Mouse (Mus musculus): ENCODE results near the gene Sec24a.
A peak's percentile ranks its signal among the peaks of the same experiment; 100 is the strongest.
"Not testable (repeated sequence)": the region's sequence is repeated elsewhere in the genome, so short reads cannot be mapped to it uniquely, and the experiment has no call there.

The Sec24a gene

GRCm38 (mm10) chr11:51763213-51763907, at the start of gene Sec24a, which contains the start of gene Sar1b:
Gene Sec24a, minus strand, starts transcription at chr11:51763634.
Gene Sar1b, plus strand, starts transcription at chr11:51763687.
- DNase-seq (ENCODE audit: low spot score in 2 of 2), result peak; percentile 78 to 79

GRCm38 (mm10) chr11:51812022-51812546, 48.6 kb upstream of the Sec24a start:
- no peak for DNase-seq (ENCODE audit: low spot score in 2 of 2)

- DNase-seq (ENCODE audit: low spot score in 2 of 2), result no peak
Measured at GRCm38 (mm10) chr11:51811230-51811629, 47.8 kb upstream of the Sec24a start.

DNA sequence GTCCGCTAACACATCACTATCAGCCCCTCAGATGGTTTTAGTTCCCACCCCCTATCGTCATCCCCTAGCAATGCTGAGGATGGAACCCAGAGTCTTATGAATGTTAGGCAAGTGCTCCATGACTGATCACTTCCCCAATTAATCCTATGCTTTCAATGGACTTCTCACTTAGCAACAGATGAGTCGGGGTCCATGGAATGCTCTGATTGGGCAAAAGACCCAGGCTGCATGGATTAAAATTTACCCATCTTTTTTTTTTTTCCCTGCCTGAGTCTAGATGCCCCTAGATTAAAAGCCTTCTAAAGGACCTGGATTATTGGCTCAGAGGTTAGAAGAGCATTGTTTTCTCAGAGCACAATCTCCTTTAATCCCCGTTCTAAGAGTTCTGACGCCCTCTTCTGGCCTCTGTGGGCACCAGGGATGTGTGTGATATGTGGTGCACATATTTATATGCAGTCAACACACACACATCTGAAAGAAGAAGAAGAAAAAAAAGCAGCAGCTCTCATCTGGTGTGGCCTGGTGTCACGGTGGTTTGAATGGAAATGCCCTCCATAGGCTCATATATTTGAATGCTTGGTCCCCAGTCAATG, 46.3 kb upstream of the Sec24a start:
- peak in 1 of 2 experiments; percentile 41 for DNase-seq (ENCODE audit: low spot score in 2 of 2)

GRCm38 (mm10) chr11:51807108-51807879, 43.9 kb upstream of the Sec24a start:
- DNase-seq (ENCODE audit: low spot score in 2 of 2), result no peak

DNA sequence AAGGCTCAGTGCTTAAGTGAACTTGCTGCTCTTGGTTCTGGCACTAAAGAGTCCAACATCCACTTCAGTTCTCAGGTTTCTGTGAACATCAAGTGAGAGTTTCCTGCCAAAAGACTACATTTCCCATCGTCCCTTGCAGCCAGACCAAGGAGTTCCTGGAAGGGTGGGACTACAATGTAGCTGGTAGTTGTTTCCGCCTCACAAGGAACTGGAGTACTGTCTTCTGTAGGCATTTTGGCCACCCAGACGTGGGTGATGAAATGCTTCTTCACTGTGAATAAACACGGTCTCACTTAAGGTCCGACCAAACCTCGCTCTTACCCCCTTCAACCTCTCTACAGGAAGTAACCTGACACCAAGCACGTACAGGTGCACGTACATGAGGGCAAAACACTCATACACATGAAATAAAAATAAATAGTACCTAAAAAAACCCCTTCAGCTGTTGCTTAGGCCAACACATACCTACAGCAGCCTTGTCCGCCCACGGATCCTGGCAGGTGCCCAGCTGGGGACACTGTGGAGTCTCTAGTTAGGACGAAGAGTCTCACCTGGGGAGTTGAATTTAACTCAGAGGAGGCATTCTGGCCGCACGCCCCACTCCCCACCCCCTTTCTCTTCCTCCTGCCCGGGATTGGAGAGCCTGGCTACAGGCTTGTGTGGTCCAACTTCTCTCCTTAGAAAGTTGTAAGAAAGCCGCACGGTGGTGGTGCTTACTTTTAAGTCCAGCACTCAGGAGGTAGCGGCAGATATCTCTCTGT, 42.0 kb upstream of the Sec24a start:
- peak; percentile 55 to 79 for DNase-seq (ENCODE audit: low spot score in 2 of 2)

DNA sequence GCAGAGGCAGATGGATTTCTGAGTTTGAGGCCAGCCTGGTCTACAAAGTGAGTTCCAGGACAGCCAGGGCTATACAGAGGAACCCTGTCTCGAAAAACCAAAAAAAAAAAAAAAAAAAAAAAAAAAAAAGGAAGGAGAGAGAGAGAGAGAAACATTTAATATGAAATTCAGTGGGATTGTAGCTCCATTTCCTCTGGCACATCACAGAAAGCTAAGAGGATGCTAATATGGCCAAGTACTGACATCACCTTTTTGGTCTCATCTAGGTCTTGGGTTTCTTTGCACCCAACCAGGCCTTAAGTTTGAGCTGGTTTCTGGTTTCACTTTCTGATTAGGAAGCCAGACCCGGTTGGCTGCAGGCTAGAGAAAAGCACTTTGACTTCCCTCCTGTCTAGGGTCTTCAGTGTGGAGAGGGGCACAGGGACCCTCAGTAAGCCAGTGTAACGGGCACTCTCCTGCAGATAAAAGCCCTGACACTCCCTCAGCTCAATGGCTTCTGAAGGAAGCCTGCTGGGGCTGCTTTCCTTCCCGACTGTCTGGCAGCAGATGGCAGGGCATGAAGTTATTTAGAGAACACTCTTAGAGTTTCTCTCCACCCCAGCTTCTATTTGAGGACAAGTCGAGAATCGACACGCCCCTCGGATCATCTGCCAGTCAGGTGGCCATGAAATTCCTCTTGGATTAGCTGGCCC, 37.3 kb upstream of the Sec24a start:
- peak; percentile 45 to 78 for DNase-seq (ENCODE audit: low spot score in 2 of 2)

DNA sequence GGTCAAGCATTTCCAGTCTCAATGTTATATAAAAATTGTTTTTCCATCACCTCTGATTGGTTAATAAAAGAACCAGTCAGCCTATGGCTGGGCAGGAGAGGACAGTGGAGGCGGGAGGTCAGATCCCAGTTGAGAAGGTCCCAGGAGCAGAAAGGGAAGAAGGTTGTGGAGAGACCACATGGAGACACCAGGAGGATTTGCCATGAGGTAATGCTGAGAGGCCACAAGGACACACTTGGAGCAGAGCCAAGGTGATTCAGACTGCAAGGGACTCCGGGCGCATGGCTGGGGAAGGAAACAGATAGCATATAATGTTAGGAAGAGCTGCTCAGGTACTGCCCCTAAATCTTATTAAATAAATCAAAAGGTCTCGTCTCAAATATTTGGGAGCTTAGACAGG, 32.8 kb upstream of the Sec24a start:
- DNase-seq (ENCODE audit: low spot score in 2 of 2), result no peak

DNA sequence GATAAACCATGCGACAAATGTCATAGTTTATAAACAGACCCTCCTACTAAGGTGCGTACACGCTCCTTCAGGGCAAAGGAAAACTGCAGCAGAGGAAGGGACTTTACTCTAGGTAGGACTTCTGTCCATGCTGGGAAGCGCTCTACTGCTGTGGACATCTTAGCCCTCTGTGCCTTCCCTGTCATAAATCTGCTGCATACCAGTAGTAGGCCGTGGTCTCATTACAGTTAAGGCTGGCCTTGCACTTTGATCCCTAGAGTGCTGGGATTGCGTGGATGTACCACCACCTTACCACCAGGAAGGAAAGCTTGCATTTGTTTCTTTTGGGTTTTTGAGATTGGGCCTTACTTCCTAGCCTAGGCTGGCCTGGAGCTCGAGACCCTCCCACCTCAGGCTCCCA, 27.2 kb upstream of the Sec24a start:
- DNase-seq (ENCODE audit: low spot score in 2 of 2), result no peak

- DNase-seq (ENCODE audit: low spot score in 2 of 2), result not testable (repeated sequence)
Measured at GRCm38 (mm10) chr11:51789735-51790134, 26.3 kb upstream of the Sec24a start.

GRCm38 (mm10) chr11:51785926-51786325, 22.5 kb upstream of the Sec24a start:
- DNase-seq (ENCODE audit: low spot score in 2 of 2), result no peak

- no peak for DNase-seq (ENCODE audit: low spot score in 2 of 2)
Measured at GRCm38 (mm10) chr11:51782721-51783120, 19.3 kb upstream of the Sec24a start.

DNA sequence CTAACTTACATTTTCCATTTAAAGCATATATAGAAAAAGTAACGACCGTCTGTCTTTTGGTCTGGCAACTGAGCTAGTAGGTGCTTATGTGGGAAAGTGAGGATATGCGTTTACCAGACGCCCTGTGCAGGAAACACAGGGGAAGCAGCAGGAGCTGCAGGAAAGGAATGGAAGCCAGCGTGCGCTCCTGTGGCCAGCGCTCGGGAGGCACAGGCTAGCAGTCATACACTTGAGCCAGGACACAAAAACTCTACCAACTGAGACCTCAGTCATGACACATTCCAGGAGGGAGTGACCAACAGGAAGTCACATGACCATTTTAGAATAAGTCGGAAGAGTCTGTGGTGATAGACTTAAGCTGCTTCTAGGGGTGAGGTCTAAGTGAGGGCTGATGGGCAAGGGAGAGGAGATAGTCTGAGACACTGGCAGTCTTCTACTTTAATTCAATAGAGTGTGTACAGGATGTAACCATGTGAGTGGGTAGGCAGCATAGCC, 17.4 kb upstream of the Sec24a start:
- DNase-seq (ENCODE audit: low spot score in 2 of 2), result no peak

DNA sequence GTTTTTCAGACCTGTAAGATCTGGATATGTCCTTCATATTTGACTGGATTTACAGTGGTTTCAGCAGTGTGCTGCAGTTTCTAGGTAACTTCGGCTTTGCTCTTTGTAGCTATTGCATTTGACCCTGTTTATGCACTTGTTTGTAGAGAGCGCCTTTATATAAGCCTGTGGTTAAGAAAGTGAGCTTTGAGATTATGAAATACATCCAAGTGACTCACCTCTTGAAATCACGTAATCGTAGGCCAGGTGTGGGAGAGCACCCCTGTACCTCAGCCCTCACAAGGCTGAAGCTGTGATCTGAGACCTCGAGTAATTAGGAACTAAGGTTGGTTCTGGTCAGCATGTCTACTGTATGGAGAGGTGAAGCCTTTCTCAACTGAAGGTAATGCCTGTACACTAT, 14.0 kb upstream of the Sec24a start:
- DNase-seq (ENCODE audit: low spot score in 2 of 2), result no peak

DNA sequence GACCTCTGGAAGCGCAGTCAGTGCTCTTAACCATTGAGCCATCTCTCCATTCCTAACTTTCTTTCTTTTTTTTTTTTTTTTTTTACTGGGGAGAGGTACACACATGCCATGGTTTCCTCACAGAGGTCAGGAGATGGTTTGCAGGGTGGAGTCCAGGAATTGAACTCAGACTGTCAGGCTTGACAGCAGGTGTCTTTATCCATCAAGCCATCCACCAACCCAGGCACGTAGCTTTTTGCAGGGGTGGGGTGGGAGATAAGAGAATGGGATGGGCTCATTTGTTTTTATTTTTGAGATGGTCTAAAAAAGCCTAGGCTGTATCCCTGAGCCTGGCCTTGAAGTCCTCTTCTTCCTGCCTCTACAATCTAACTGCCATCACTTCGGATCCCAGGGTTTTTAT, 12.1 kb upstream of the Sec24a start:
- DNase-seq (ENCODE audit: low spot score in 2 of 2), result no peak

- DNase-seq (ENCODE audit: low spot score in 2 of 2), result no peak
Measured at GRCm38 (mm10) chr11:51768296-51768695, 4.9 kb upstream of the Sec24a start.

- peak in 1 of 2 experiments; percentile 12 for DNase-seq (ENCODE audit: low spot score in 2 of 2)
Measured at GRCm38 (mm10) chr11:51767579-51768220, 4.3 kb upstream of the Sec24a start.

GRCm38 (mm10) chr11:51764816-51765215, 1.4 kb upstream of the Sec24a start:
- DNase-seq (ENCODE audit: low spot score in 2 of 2), result no peak

DNA sequence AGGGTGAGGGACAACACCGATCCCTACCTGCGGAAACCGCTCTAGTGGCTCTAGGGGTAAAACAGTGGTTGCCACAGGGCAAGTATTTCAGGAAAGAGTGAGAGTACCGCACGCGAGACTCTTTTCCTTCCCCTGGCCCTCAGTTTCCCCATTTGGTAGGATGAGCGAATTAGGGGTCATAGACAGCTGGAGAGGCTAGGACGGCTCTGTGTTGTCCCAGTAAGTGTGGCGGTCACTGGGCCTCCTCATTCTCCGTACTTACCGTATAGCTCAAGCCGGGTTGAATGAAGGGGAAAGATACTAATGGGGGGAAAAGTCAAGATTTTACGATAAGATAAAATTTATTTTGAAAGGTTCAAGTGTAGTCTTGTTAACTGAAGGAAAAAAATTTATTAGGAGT, 521 bp upstream of the Sec24a start:
- no peak for DNase-seq (ENCODE audit: low spot score in 2 of 2)

DNA sequence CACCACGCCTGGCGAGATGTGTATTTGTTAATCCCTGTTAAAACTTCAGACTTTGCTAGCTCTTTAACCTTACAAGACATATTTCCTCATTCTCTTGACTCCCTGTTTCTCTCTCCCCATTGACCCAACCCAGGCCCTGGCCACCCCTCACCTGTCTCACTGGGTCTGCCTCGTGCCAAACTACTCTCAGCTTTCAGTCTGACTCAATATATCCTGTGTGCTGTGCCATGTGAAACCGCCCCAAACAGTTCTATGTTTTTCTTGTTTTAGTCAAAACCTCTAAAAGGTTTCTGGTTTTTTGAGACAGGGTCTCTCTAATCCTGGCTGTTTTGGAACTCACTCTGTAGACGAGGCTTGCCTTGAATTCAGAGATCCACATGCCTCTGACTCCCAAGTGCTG, 2.2 kb downstream of the Sec24a start:
- no peak for DNase-seq (ENCODE audit: low spot score in 2 of 2)
